Mouse (Mus musculus) ovary, adult 18-20 months (tissue): Measurements from ENCODE around the gene Myef2.
A peak's percentile ranks its signal among the peaks of the same experiment; 100 is the strongest.
"Not testable (repeated sequence)": the region's sequence is repeated elsewhere in the genome, so short reads cannot be mapped to it uniquely, and the experiment has no call there.

ENCODE experiments used
- DNase-seq: peaks from one replicate; pipeline ENCODE4 v3.0.0; 2022; ENCODE audit warnings: low spot score, mixed read lengths

The Myef2 gene

DNA sequence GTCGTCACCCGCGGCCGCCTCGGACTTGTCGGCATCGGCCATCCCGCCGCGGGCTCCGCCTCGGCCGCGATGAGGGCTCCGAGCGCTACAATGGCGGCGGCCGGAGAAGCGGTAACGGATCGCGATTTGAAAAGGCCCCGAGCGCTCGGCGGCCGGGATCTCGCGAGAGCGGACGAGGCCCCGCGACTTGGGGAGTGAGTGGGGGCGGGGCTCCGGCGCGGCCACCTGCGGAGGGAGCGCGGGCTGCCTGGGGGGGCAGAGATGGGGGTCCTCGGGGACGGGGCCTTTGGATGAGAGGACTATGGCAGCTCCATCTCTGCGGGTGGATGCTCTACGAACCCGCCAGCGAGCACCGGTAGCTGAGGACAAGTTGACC, at the start of gene Myef2:
Gene Myef2 (minus strand): TSS at position 185 of the 376 bp plus-strand sequence.
- DNase-seq, result peak; percentile 53

DNA sequence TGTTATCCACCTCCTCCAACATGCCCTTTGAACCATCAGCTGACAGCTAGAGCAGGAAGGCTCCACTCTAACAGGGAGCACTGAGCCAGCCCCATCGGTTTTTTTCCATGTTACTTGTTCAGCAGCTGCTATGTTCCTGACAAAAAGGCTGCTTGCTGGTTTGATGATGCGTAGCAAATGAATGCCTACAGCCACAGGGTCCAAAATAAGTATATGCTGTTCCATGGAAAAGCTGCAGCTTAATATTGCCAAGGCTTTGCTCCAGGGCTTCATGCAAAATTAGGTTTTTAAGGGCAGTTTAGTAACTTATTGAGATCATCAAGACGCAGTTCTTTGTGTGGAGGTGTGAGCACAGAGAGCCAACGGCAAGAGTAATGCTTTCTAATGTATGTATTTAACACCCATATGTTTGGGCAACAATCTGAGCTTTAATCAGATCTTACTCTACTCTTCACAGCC, 38.6 kb upstream of the Myef2 start:
- no peak for DNase-seq

GRCm38 (mm10) chr2:125155504-125155903, 32.0 kb upstream of the Myef2 start:
- no peak for DNase-seq

DNA sequence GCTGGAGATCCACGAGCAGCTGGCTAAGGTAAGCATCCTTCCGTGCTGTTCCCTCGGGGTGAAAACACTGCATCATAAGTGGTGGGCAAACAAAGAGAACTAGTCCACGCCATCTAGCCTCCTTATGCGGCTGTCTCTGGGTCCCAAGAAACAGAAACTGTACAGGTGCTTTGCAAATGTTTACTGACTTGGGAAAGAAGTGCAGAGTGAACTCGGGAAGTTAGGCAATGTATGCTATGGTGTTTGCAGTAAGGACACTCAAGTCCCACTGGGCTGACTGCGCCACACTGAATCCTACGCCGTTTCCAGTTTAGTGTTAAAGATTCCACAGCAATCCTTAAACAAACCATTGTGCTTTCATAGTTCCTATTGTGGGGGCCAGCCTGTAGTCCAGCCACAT, 30.8 kb upstream of the Myef2 start:
- no peak for DNase-seq

GRCm38 (mm10) chr2:125152388-125152787, 28.9 kb upstream of the Myef2 start, which contains the start of gene Slc12a1:
Gene Slc12a1 (plus strand): TSS chr2:125152505.
- DNase-seq, result no peak

- no peak for DNase-seq
Measured at GRCm38 (mm10) chr2:125142336-125142735, 18.9 kb upstream of the Myef2 start.

- no peak for DNase-seq
Measured at GRCm38 (mm10) chr2:125136846-125137245, 13.4 kb upstream of the Myef2 start.

DNA sequence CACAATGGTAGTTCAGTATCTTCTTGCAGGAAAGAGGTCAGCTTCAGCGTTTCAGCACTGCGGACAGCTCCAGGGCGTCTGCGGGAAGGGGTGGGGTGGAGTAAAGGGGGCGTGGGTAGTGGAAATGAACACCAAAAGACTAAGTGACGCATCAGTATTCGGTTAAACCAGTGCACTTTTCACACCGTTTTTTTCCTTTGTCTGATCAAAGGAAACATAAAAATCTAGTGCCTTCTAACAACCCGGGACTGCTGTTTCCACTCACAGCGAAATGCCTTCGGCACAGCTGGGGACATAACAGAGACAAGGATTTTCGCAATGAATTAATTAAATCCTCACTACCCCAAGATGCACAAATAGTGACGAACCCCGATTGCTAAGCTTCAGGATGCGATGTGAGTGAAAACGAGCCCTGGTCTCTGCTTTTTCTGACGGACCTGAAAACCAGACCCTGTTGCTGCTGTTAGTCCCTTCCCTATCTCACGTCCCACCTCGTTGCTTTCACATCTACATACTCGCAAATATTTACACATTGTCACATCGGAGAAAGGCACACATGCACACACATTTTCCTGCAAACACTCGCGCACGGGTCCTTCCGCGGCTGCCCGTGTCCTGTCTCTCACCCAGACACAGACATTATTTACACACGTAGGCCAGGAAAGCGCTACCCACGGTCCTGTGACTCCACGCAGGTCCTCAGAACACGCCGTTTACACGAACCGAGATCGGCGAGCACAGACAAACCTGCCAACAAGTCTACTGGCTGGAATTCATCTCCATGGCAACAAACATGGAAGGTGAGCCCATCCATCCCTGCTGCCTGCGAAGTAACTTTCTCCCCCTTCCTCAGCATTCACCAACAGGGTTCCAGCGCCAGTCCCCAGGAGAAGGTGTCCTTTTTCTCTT, 12.7 kb upstream of the Myef2 start, which contains the start of gene Ctxn2:
Gene Ctxn2 (plus strand): TSS at position 790 of the 909 bp plus-strand sequence.
- DNase-seq, result peak; percentile 65

DNA sequence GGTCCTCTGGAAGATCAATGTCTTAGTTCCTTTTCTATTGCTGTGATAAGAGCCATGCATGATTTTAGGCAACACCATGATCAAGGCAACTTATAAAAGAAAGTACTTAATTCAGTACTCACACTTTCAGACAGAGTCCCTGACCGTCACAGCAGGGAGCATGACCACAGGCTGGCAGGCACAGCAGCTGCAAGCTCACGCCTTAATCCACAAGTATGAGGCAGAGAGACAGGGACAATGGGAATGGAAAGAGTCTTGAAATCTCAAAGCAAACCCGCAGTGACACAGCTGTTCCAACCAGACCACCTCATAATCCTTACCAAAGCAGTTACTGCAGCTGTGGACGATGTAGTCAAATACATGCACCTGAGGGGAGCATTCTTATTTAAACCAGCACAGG, 10.7 kb upstream of the Myef2 start:
- DNase-seq, result no peak

GRCm38 (mm10) chr2:125126792-125127191, 3.3 kb upstream of the Myef2 start:
- DNase-seq, result no peak

- no peak for DNase-seq
Measured at GRCm38 (mm10) chr2:125125824-125126223, 2.4 kb upstream of the Myef2 start.

GRCm38 (mm10) chr2:125122624-125123476, 611 bp downstream of the Myef2 start:
- peak; percentile 19 for DNase-seq

DNA sequence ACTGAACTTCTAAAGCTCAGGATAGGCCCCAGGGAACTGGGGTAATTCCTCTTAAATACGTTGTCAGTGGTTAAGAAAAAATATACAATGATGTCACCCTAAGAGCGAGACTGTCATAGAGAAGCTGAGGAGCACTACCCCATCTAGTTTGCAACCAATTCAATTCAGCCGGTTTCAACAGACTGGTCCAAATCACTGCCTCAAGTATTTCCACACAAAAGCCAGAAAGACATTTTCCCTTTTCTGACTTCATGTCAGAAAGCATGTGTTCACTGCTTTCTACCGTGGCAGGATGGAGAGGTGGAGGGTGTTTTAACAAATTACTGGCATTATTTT, 1.2 kb downstream of the Myef2 start:
- DNase-seq, result no peak

DNA sequence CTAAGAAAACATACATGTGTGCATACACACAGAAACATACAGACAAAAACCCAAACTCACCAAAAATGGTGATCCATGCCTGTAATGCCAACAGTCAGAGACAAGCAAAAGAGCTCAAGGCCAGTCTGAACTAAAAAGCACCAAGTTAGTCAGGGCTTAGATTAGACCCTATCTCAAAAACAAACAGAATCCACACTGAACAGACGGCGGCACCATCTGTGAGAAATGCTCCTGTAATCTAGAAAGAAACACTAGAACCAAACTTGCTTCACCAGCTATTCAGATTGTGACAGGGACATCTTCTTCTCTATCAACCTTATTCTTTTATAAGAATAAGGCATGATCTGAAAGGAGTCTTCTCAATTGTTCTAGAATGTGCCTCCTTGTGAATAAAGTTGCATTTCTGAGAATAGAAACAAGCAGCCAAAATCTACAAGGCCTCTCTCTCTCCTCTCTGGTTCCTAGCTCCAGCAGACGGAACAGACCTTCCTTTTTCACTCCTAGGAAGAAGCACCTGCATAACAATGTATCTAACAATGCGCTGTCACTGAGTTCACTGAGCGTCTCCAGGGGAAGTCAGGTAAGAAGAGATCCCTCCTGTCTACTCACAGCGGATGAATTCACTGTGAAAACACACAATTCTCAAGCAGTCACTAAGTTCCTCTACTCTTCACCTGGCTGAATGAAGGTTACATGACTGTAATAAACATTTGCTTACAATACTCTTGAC, 3.9 kb downstream of the Myef2 start:
- DNase-seq, result no peak

DNA sequence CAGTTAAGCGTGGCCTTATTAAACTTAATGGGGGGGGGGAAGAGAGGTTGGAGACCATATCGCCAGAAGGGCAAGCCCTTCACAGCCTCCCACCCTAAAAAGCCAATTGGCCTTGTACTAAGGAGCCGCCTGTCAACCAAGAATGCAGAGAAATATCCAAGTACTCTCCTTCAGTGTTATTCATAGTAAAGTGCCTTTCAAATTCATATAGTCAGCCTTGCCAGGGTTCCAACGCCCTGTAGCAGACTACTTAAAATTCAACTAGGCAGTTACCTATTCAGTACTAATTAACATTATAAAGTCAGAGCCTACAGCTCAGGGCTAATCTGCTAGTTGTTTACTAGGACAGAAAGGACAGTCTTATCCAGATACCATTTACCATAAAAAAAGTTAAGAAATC, 16.9 kb downstream of the Myef2 start:
- DNase-seq, result not testable (repeated sequence)

DNA sequence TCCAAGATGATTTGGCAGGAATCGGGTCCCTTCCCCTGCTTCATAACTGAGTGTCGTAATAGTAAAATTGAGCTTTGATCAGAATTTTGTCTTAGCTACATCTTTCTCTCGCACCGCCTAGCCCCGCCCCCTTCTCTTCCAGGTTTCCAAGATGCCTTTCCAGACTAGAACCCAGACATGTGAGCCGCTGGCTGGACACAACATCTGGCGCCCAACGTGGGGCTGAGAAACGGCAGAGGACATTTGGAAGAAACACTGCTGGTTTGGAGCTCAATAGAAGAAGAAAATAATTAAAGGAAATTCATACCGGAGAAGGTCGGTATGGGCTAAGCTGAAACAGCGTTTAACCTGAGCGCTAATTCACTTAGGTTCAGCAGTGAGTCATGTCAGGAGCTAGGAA, 19.0 kb downstream of the Myef2 start:
- DNase-seq, result not testable (repeated sequence)

- DNase-seq, result not testable (repeated sequence)
Measured at GRCm38 (mm10) chr2:125092123-125092522, 31.3 kb downstream of the Myef2 start.

- DNase-seq, result no peak
Measured at GRCm38 (mm10) chr2:125088757-125089156, 34.7 kb downstream of the Myef2 start.

- DNase-seq, result no peak
Measured at GRCm38 (mm10) chr2:125083879-125084278, 39.6 kb downstream of the Myef2 start.

GRCm38 (mm10) chr2:125073056-125073780, 50.2 kb downstream of the Myef2 start:
- no peak for DNase-seq

DNA sequence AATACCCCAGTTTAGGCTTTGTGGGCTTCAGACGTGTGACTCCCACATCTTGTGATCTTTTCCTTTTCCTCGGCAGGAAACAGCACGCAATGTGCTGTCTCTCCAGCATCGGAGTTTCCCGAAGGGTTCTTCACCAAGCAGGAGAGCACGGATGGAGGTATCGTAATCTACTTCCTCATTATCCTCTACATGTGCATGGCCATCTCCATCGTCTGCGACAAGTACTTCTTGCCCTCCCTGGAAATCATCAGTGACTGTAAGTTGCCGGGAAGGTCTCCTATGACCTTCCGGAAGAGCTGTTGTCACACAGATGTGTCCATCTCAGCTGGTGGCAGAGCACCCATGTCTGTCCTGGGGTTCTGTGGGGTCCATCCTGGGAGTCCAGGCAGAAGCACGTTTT, 54.8 kb downstream of the Myef2 start:
- no peak for DNase-seq
